Mouse (Mus musculus) heart, adult 2 months (tissue): ENCODE measurements around the gene Otogl.

Experiments used
- CTCF ChIP-seq: fragments of 200-600 bp; IDR thresholded peaks from 2 replicates; pipeline ENCODE4 v1.8.1; 2022; ENCODE audit warnings: antibody characterized with exemption, mild to moderate bottlenecking, moderate library complexity
- EP300 ChIP-seq: fragments of 200-500 bp; IDR thresholded peaks from 2 replicates; pipeline ENCODE4 v1.6.1; 2011; ENCODE audit warnings: low read depth, low read length, control low read depth; ENCODE audit not compliant: insufficient read depth
- POLR2A ChIP-seq: fragments of 200-500 bp; IDR thresholded peaks from 2 replicates; pipeline ENCODE4 v1.6.1; 2011; ENCODE audit warnings: mild to moderate bottlenecking, low read depth, low read length, control low read depth; ENCODE audit not compliant: insufficient read depth

GRCm38 (mm10) chr10:107923860-107924259 lies 11.9 kb upstream of the Otogl start:
- TF ChIP-seq POLR2A (no peak), CTCF (no peak), EP300 (no peak)
